Comparison of ENCODE assay signal across 10 mouse cellular contexts in the genomic region with DNA sequence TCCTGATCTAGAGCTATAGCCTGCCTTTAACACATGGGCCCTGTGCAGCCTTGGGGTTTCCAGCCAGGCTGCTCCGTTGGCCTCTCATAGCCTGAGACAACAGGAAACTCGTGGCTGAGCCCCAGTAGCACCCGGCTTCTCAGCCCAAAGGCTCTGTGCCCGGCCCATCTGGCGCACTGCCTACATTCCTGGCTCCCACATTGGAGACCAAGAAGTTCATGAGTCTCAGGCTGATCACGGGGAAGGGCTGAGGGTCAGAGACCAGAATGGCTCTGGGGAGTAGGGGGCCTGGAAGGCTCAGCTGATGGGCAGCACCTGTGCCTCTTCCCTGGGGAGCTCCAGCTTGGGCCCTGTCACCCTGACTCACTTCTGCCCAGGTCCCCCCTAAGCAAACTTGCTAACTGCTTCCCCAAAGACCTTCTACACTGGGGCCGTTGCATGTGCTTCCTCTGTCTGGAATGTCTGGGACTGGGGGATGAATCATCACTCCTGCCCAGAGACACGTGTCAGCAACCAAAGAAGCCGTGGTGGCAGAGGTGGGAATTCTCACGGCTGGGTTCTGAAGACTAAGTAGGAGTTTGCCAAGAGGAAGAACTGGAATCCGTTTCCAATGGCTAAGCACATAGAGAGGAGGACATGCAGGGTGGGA. TPM values are rescaled to one million over a fixed set of nuclear protein-coding genes. Genes with fewer than 3 reads are reported as not detected.
DNase-seq lines count a peak whose midpoint lies in the region; ATAC-seq lines count a peak whose summit lies in the region.
"Had no signal": no experiment of that assay in that cellular context is flagged by ENCODE, and none has a peak within 500 bp of the region (broad histone marks: within the 10 kb centered on the region; RNA-seq: fewer than 3 reads in every experiment).

No protein-coding gene starts in this region.

- WGBS in intestine, embryonic 16.5 days = 46% methylated on average over 11 of the region's 11 CpGs

- peaks cover 18% of the 10 kb centered on the region for H3K4me1 ChIP-seq in intestine, embryonic 16.5 days (ENCODE audit: control insufficient read depth, insufficient read depth, low read length)

- no peak overlapping the region for H3K27ac ChIP-seq in intestine, embryonic 16.5 days (ENCODE audit: low read length)
- H3K27ac ChIP-seq: embryonic facial prominence, embryonic 12.5 days; midbrain, embryonic 12.5 days had no signal

- H3K4me2 ChIP-seq in intestine, embryonic 16.5 days (ENCODE audit: low read depth, low read length) = peak overlapping the region; percentile 53
- H3K4me2 ChIP-seq: embryonic facial prominence, embryonic 12.5 days; midbrain, embryonic 12.5 days had no signal

- no peaks in the 10 kb centered on the region for H3K36me3 ChIP-seq in intestine, embryonic 16.5 days (ENCODE audit: control insufficient read depth, insufficient read depth, low read length)
- H3K36me3 ChIP-seq: embryonic facial prominence, embryonic 12.5 days; midbrain, embryonic 12.5 days had no signal

- no peak for ATAC-seq in intestine, embryonic 16.5 days

- H3K9ac ChIP-seq in intestine, embryonic 16.5 days (ENCODE audit: low read depth, low read length) = peak overlapping the region; percentile 62
- H3K9ac ChIP-seq: embryonic facial prominence, embryonic 12.5 days; midbrain, embryonic 12.5 days had no signal

- no peaks in the 10 kb centered on the region for H3K9me3 ChIP-seq in intestine, embryonic 16.5 days (ENCODE audit: control insufficient read depth, low read length)
- H3K9me3 ChIP-seq: embryonic facial prominence, embryonic 12.5 days; midbrain, embryonic 12.5 days had no signal

- H3K4me3 ChIP-seq in intestine, embryonic 16.5 days (ENCODE audit: low read length) = no peak overlapping the region; the same call in 1 of the 2 replicates
- H3K4me3 ChIP-seq: embryonic facial prominence, embryonic 12.5 days; midbrain, embryonic 12.5 days had no signal

- peak; percentile 63 to 68 for DNase-seq in cerebellum, adult 18-20 months
- no peak for DNase-seq in cerebellum, adult 11 months
- peak; percentile 96 for DNase-seq in 3134 (ENCODE audit: extremely low read depth, insufficient read length, low spot score)
- DNase-seq in cerebellum, postnatal 36 days = peak; percentile 50 to 60
- peak; percentile 63 for DNase-seq in ovary, postnatal 14 days (ENCODE audit: low spot score)
- no peak for DNase-seq in yolk sac, embryonic 10.5 days (ENCODE audit: low spot score)
- DNase-seq in layer of hippocampus, postnatal 14 days (ENCODE audit: low spot score in 2 of 2) = no peak

- no peaks in the 10 kb centered on the region for H3K27me3 ChIP-seq in intestine, embryonic 16.5 days (replicated peaks; ENCODE audit: control insufficient read depth, insufficient read depth, low read length)

RNA-seq across cellular contexts. Expression of gene Myo7a, which starts 2.2 kb away (rescaled TPM):
- polyA plus RNA-seq in intestine, embryonic 16.5 days (2015; fragmentation: Nextera tagmentation; extraction: Ambion mirVana) = 24.0 and 35.6 TPM in 2 replicates
- total RNA-seq in layer of hippocampus, postnatal 14 days (2021) = 10 to 100 TPM; 13.5 to 14.4 TPM

RNA-seq across cellular contexts. Expression of gene Omp, which starts 28.2 kb away (rescaled TPM):
- 0.37 TPM in 2 replicates for polyA plus RNA-seq in intestine, embryonic 16.5 days (2015; fragmentation: Nextera tagmentation; extraction: Ambion mirVana)
- 1 to 10 TPM; 1.1 to 1.5 TPM for total RNA-seq in layer of hippocampus, postnatal 14 days (2021)
- polyA plus RNA-seq: midbrain, embryonic 12.5 days had no signal

Comparison
In these comparisons a context has a peak if more than half of its experiments do, and no peak if none do; other contexts are left out.
1. DNase-seq: peak in cerebellum, adult 18-20 months (2 of 2), 3134 (single experiment), cerebellum, postnatal 36 days (2 of 2) and ovary, postnatal 14 days (single experiment); none in cerebellum, adult 11 months (single experiment), yolk sac, embryonic 10.5 days (single experiment) and layer of hippocampus, postnatal 14 days (0 of 2).